Mouse (Mus musculus) ZHBTc4 (cell line): ENCODE results near the gene Hdac1.
"Not testable (repeated sequence)": the region's sequence is repeated elsewhere in the genome, so short reads cannot be mapped to it uniquely, and the experiment has no call there.

Source experiments
- DNase-seq: peaks from one replicate; pipeline ENCODE4 v3.0.0-alpha.2; 2011; ENCODE audit warnings: low read depth, low spot score

The Hdac1 gene

DNA sequence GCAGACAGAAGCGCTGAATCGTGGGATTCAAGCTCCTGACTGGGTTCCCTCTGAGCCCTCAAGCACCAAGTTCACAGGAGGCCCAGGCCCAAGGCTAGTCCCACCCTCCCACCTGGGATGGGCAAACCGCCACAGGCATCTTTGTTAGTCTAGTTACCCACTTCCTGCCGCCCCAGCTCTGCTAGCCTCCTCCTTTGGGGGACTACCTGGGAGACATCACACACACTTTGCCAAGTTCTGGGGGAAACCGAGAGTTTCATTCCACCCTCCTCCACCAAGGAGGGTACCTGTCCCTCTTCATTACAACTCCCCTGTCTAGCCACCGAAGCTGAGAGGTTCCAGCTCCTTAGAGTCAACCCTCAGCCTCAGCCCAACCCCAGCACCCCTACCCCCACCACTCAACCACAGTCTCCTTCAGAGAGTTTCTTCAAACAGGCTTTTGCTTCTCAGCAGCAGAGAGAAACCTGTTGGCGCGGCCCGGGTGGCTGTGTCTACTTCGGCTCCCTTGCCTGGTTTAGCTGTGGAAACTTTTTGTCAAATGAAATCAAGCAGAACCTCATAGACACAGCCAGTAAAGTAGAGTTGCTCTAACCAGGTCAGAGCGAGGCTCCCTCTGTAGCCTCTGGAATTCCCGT lies 15.9 kb upstream of the Hdac1 start:
- DNase-seq = peak; percentile 36

DNA sequence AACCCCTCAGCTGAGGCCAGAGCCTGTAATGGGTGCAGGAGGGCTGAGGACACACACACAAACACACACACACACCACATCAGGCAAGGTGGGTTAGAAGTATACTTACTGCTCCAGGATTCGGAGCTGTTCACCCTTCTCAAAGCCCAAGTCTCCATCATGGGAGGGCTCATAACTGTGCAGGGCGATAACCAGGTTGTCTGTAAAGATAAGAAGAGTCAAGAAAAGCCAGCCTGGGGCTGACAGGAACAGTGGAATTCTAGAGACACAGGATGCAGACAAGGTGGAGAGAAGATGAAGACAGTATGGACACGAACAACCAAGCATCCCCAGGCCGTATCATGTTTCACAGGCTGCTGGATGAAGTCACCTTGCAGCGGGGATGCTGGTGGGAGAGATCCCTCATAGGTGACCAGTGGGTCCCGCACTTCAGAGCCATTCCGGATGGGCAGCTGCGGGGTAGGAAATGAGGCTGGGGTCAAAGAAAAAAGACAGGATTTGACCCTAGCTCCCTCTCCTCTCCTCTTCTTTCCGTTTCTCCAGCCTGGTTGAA lies 14.8 kb upstream of the Hdac1 start:
- no peak for DNase-seq

DNA sequence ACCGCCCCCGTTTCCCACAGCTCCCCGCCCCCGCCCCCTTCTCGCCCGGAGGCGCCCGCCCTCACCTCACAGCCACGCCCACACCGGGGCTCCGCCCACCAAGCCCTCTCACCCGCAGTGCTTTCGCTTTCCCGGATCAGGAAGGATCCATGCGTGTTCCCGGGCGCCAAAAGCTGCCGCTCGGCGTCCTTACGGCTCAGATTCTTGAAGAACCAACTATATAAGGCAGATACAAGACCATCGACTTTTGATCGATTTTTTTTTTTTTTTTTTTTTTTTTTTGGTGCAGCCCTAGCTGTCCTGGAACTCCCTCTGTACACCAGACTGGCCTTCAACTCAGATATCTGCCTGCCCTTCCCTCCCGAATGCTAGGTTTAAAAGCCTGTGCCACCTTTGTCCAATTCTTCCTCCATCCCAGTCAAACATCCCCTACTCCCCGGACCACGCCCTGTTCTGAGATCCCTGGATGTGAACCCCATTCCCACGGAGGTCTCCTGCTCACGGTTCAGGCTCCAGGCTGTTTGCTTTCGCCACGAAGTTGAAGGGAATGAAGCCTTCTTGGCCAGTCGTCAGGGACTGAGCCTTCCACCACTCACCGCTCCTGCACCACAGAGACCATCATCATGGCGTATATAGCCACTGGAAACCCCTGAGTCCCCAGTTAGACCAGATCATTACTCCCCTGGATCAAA lies 14.2 kb upstream of the Hdac1 start:
- DNase-seq = peak; percentile 96

DNA sequence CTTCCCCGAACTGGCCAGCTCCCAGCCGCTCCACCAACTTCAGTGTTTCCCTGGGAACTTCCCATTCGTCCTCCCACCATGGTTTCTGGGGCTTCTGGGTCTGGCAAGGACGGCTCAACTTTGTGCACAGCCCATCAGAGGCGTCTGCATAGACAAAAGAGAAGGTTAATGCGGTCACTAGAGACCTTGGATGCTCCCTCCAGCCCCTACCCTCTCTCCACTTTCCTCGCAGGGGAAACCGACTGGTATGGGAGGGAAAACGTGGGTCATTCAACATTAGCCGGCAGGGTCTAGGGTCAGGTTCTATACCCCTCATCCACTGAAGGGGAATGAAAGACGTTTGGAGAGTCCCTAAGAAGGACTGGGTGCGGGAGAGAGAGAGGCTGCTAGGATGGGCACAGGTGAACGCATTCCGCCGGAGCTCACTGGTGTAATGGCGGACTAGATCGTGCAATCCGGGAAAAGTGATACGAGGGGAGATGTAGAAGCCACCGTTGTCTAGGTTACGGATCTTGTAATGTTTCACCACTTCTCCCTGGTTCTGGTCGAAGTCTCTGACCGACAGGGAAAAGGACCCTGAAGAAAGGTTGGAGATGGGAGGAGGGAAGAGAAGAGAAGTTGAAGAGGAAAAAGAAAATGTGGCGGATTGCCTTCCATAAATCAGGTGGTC lies 13.5 kb upstream of the Hdac1 start:
- no peak for DNase-seq

DNA sequence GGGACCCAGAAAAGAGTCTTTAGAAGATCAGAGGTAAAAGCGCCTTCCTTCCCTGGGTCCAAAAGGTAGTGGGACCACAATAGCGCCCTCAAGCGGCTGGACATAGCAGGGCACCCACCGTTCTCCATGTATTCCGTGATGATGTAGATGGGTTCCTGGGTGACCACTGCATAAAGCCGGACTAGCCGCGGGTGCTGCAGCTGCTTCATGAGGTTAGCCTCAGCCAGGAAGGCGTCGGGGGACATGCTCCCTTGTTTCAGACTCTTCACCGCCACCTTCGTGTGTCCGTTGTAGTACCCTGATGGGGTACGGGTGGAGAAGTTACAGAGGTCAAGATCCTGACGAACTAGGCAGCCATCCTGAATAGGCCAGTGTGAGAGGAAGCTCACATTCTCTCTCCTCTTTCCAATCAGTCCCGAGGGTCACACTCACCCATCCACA lies 12.9 kb upstream of the Hdac1 start:
- DNase-seq = peak; percentile 90

DNA sequence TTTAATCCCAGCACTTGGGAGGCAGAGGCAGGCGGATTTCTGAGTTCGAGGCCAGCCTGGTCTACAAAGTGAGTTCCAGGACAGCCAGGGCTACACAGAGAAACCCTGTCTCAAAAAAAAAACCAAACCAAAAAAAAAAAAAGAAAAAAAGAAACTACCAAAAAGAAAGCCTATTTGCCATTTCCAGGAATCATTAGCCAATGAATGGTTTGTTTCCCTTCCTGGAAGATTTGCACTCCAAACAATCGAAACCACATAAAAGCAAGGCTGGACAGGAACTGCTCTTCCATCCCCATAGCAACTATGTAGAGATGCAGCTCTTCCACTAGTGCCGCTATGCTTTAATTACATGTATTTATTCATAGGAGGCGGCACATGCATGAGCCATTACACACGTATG lies 12.0 kb upstream of the Hdac1 start:
- peak; percentile 24 for DNase-seq

DNA sequence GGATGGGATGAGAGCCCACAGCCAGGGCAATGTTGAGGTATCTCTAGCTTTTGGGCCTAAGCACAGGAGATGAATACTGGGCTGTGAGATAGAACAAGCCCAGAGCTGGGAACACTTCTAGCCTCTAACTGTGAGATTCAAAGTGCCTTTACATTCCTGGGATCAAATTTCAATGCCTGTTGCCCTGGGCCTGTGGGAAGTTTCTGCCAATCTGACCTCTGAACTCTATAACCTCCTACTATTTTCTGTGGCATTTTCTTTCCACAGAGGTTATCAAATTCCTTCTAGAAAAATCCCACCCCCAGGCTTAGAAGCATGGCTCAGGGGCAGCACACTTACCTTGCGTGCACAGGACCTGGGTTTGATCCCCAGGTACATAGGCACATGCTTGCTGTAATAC lies 7.8 kb upstream of the Hdac1 start:
- no peak for DNase-seq

DNA sequence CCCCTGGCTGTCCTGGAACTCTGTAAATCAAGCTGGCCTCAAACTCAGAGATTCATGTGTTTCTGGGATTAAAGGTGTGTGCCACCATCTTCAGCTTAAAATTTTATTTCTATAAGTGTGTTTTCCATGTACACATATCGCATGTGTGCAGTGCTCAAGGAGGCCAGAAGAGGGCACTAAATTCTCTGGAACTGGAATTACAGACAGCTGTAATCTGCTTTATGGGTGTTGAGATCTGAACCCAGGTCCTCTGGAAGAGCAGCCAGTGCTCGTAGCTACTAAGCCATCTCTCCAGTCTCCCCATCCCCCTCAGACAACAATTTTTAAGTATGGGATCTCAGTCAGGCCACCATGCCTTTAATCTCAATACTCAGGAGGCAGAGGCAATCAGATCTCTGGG lies 6.8 kb upstream of the Hdac1 start:
- peak; percentile 66 for DNase-seq

DNA sequence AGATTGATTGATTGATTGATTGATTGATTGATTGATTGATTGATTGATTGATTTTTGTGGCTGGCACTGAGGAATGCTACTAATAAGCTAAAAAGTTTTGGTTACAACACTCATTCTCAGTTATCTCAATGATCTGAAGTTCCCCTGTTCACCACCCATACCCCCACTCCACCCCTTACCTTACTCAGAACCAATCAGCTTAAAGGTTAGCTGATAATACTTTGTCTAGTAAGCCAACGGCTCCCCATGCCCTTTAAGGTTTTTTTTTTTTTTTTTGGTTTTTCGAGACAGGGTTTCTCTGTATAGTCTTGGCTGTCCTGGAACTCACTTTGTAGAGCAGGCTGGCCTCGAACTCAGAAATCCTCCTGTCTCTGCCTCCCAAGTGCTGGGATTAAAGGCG lies 5.1 kb upstream of the Hdac1 start:
- not testable (repeated sequence) for DNase-seq

DNA sequence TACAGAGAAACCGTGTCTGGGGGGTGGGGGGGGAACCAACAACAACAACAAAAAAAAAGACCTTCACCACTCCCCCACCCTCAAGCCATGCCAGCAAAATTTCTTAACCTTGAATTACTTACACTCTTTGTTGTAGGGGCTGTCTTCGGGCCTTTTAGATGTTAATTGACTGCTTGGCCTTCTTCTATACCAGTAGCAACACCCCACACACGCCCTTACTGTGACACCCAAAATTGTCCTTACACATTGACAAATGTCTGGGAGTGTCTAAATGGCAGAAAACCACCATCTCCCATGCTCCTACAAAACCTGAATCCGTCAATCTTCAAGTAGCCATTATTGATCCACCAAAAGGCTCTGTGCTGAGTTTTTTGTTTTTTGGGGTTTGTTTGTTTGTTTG lies 1.6 kb upstream of the Hdac1 start:
- DNase-seq = peak; percentile 59

DNA sequence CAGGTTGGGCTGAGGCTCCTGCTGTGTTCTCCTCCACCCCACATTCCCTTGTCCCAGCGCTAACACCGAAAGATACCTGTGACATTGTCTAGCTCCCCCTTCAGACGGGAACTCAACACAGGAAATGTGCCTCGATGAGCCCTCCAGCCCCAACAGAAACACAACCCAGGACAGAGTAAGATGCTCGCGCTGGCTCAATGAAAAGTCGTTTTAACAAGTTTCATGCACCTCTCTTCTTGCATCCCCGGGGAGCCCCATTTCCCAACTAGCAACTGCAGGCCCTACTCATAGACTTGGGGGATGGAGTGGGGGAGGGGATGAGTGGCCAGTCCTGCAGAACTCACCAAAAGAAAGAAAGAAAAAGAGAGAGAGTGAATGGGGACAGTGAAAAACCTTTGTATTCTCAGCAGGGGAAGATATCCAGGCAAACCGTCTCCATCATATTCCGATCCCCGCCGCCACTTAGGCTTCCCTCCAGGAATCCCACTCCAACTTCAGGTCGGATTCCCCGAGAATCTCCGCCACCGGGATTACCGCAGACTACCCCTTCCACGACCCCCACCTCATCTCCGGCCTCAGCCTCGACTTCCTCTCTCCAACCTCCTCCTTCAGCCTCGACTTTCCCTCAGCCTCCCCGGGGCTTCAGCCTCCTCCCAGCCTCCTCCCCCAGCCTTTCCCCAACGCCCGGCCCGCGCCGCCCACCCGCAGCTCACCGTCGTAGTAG lies 483 bp downstream of the Hdac1 start:
- DNase-seq = peak; percentile 91

DNA sequence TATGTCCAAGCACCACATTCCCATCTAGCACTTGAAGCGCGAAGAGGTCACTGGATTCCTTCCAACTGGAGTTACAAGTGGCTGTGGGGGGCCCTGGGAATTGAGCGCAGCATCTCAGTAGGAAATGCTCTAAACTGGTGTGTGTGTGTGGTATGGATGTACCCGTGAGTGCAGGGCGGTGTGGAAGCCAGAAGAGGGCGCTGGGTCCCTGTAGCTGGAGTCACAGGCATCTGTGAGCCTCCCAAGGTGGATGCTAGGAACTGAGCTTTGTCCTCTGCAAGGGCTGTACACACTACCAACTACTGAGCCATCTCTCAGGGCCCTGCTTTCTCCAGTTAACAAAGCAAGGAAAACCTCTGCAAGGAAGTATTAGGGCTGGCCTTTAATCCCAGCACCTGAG lies 2.5 kb downstream of the Hdac1 start:
- peak; percentile 89 for DNase-seq

DNA sequence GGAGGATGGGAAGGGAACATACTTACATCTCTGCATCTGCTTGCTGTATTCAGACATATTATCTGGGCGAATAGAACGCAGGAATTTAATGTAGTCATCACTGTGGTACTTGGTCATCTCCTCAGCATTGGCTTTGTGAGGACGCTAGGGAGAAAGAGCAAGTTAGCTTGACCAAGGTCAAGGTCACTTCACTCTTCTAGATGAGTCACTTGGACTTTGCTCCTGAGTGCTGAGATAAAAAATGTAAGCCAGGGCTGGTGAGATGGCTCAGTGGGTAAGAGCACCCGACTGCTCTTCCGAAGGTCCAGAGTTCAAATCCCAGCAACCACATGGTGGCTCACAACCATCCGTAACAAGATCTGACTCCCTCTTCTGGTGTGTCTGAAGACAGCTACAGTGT lies 13.6 kb downstream of the Hdac1 start:
- not testable (repeated sequence) for DNase-seq

DNA sequence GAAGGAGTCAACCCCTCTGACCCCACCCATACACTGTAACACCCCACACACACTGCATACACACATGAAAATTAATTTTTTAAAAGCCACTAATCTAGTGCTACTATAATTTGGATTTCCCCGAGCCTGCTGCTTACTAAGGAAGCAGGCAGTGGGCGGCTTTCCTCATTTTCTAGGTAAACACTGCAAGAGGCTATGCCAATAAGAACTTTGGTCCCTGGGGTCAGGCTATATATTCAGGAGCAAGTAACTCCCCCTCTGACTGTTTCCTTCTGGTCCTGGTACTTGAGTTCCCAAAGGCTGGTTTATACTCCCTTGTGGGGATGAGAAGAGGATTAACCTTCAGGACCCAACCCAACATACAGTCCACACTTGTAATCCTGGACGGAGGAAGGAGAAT lies 16.6 kb downstream of the Hdac1 start:
- no peak for DNase-seq

DNA sequence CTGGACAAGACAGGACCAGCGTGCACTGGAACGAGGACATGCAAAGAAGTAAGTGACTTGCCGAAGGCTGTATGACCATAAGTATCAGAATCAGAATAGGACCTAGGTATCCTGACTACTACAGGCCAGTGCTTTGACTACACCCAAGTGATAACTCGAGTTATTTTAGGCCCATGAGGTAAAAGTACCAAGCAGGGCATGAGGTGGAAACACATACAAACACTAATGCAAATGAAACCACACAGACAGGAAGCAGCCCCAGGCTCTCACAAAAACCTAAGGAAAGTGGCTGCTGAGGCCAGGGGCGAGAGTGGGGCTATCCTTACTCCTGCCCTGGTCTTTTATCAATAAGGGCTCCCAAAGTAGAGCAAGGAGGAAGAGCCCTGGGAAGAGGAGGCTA lies 17.2 kb downstream of the Hdac1 start:
- DNase-seq = no peak

DNA sequence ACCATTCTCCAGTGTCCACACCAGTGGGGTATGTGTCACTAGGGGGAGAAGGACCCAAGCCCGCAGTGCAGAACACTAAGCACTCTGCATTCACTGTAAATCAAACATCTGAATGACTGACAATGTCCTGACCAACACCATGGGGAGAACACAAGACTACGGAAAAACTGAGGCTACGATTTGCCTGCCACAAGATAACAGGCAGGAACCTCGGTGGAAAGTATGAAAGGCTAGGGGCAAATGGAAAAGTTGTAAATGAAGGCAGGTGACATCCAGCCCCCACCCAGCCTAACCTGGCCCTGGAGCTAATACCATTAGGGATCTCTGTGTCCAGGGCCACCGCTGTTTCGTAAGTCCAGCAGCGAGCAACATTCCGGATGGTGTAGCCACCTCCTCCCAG lies 24.0 kb downstream of the Hdac1 start:
- DNase-seq = no peak

DNA sequence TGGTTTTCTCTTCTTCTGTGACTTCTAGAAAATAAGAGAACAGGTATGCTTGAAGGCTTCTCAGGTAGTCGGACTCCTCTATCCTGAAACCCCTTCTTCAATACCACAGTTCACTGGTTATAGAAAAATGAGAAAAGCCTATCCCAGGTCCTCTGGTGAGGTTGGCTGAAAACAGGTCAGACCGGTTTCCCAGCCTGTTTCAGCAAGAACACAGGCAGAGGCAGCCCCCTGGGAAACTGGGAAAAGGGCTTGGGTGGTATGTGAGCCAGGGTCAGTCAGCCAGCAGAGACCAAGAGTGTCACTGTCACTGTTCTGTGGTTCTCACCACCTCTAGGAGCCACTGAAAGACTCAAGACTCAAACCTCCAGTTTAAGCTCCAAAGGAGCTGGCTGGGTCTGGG lies 25.6 kb downstream of the Hdac1 start:
- DNase-seq = no peak

DNA sequence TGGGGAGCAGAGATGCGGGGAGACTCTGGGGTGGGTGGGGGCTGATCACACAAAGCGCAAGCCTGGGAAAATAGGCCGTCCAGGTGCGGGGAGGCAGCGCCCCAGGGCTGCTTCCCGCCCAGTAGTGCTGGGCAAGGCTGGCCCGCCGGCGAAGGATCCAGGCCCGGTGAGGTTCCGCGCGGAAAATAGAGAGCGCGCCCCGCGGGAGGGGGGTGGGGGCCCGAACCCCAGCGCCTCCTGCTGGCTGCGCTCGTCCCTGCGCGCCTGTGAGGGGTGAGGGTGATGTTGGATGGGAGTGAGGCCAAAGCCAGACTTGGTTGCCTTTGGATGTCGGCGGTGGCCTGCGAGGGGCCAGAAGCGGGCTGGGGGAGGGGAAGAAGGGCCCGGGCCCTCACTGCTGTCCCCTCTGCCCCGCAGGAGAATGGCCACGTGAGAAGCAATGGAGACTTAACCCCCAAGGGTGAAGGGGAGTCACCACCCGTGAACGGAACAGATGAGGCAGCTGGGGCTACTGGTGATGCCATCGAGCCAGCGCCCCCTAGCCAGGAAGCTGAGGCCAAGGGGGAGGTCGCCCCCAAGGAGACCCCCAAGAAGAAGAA lies 28.1 kb downstream of the Hdac1 start:
- DNase-seq = peak; percentile 84

DNA sequence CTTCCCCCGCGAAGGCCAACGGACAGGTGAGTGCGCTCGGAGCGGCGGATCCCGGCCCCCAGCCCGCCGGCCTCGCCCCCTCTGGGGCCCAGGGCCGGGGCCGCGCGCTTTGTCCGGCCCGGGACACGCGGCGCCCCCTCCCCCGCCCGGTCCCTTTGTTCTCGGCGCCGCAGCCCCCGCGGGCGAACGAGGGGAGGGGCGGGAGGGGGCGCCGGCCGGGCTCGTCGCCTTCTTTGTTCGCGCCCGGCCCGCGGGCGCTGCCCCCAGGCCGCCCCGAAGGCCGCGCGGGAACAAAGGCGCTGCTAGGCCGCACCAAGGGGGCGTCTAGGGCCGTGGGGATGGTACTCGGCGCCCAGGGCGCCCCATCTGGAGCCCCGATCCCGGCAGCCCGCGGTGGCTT lies 28.6 kb downstream of the Hdac1 start:
- DNase-seq = no peak

DNA sequence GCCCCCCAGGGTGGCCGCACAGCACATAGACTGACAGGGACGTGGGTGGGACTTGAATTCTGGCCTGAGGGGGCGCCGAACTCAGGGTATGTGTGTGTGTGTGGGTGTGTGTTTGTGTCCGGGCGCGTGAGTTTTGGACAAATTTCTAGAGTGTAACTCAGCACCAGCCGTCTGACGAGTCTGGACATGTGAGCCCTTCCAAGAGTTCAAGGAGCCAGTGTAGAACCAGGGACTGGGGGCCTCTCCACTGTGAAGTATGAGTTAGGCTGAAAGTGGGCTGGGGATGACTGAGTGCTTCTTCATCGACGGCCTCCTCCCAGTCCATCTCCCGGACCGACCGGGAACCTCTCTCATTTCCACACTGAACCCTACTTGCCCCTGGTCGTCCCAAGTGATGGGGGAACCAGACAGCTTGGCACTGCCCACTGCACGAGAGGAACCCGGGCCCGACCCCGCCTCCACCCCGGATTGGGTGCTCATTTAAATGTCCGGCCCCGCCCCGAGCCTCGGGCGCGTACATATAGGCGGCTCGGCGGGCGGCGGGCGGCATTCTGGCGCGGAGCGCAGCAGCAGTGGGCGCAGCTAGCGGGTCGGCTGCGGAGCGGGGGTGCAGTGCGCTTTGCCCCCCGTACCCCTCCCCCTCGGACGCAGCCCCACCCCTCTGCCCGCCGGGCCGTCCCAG lies 29.3 kb downstream of the Hdac1 start, which contains the start of gene Marcksl1:
Marcksl1 (plus strand) TSS at position 496 of the 682 bp plus-strand sequence.
- DNase-seq = peak; percentile 92
